Mouse (Mus musculus) CH12.LX (cell line): ENCODE measurements around the gene Gpsm1. TPM values are rescaled to one million over a fixed set of nuclear protein-coding genes. Genes with fewer than 3 reads are reported as not detected.

Experiments
- DNase-seq: peaks from one replicate; pipeline ENCODE4 v3.0.0-alpha.2; 2013; ENCODE audit errors: extremely low read depth
- H3K27ac ChIP-seq: 2 replicates; pipeline ENCODE4 v1.5.1; 2012; ENCODE audit warnings: low read depth, mild to moderate bottlenecking, control low read depth, moderate library complexity; ENCODE audit not compliant: insufficient read depth
- H3K27me3 ChIP-seq: replicated peaks from 2 replicates; pipeline ENCODE3; 2012; ENCODE audit warnings: inconsistent platforms
- H3K36me3 ChIP-seq, 2 experiments: replicated peaks in 1 of 2; 2 replicates each; pipeline versions ENCODE3 to v1.6.1; 2012; ENCODE audit warnings: inconsistent platforms in 1 of 2, low read length in 1 of 2, mild to moderate bottlenecking in 1 of 2, mixed read lengths in 1 of 2, moderate library complexity in 1 of 2; ENCODE audit not compliant: control insufficient read depth in 1 of 2, insufficient read depth in 1 of 2
- H3K4me1 ChIP-seq, 2 experiments: 2 replicates each; pipeline ENCODE4 v1.6.1; 2012; ENCODE audit warnings: inconsistent platforms in 1 of 2, moderate library complexity in 1 of 2; ENCODE audit not compliant: insufficient read depth in 2 of 2, control insufficient read depth in 1 of 2
- H3K4me2 ChIP-seq: 2 replicates; pipeline ENCODE4 v1.6.1; 2012; ENCODE audit warnings: low read depth, mild to moderate bottlenecking, control low read depth; ENCODE audit not compliant: poor library complexity, insufficient read depth, severe bottlenecking
- H3K4me3 ChIP-seq, 3 experiments: fragments of 150-350 bp in 1 of 3; sonication (generic) in 1 of 3; replicated peaks in 1 of 3; 2 replicates each; pipeline versions ENCODE3 to v1.5.1; 2011 to 2012; ENCODE audit warnings: low read depth in 2 of 3, low read length in 2 of 3, mild to moderate bottlenecking in 2 of 3, moderate library complexity in 2 of 3, control low read depth in 1 of 3, improper control_type of control experiment in 1 of 3, inconsistent platforms in 1 of 3, mixed read lengths in 1 of 3; ENCODE audit not compliant: poor library complexity in 1 of 3
- H3K79me2 ChIP-seq: replicated peaks from 2 replicates; pipeline ENCODE4 v1.6.1; 2012; ENCODE audit warnings: mild to moderate bottlenecking, moderate library complexity; ENCODE audit not compliant: control insufficient read depth, poor library complexity, insufficient read depth, severe bottlenecking; ENCODE audit errors: extremely low read depth
- H3K9ac ChIP-seq: 2 replicates; pipeline ENCODE4 v1.6.1; 2012; ENCODE audit warnings: low read depth, mild to moderate bottlenecking, control low read depth, moderate library complexity; ENCODE audit not compliant: insufficient read depth
- H3K9me3 ChIP-seq: replicated peaks from 2 replicates; pipeline ENCODE3; 2012; ENCODE audit warnings: low read length, inconsistent platforms, mixed read lengths
- BHLHE40 ChIP-seq: IDR thresholded peaks from 2 replicates; pipeline ENCODE4 v1.6.1; 2011; ENCODE audit warnings: mild to moderate bottlenecking, low read depth, low read length, improper control_type of control experiment
- CHD2 ChIP-seq: IDR thresholded peaks from 2 replicates; pipeline ENCODE4 v1.6.1; 2011; ENCODE audit warnings: low read length, improper control_type of control experiment
- CTCF ChIP-seq, 2 experiments: IDR thresholded peaks in 1 of 2; conservative IDR thresholded peaks in 1 of 2; 2 replicates each; pipeline ENCODE4 v1.5.1; 2011 to 2012; ENCODE audit warnings: low read depth in 2 of 2, low read length in 2 of 2, improper control_type of control experiment in 1 of 2, inconsistent platforms in 1 of 2, mild to moderate bottlenecking in 1 of 2, moderate library complexity in 1 of 2
- E2F4 ChIP-seq: IDR thresholded peaks from 2 replicates; pipeline ENCODE4 v1.6.1; 2011; ENCODE audit warnings: low read depth, low read length, improper control_type of control experiment; ENCODE audit not compliant: insufficient replicate concordance
- ETS1 ChIP-seq: conservative IDR thresholded peaks from 2 replicates; pipeline ENCODE4 v1.6.1; 2012; ENCODE audit warnings: low read depth, mild to moderate bottlenecking, inconsistent platforms, low read length, improper control_type of control experiment, moderate library complexity
- HCFC1 ChIP-seq: IDR thresholded peaks from 2 replicates; pipeline ENCODE4 v1.6.1; 2012; ENCODE audit warnings: low read depth, mild to moderate bottlenecking, inconsistent platforms, low read length, improper control_type of control experiment
- MEF2A ChIP-seq: IDR thresholded peaks from 2 replicates; pipeline ENCODE4 v1.6.1; 2014; ENCODE audit warnings: low read depth, mild to moderate bottlenecking, inconsistent platforms, low read length, improper control_type of control experiment, borderline replicate concordance
- MYC ChIP-seq: IDR thresholded peaks from 2 replicates; pipeline ENCODE4 v1.6.1; 2011; ENCODE audit warnings: low read depth, mild to moderate bottlenecking, improper control_type of control experiment, low read length
- NELFE ChIP-seq: IDR thresholded peaks from 2 replicates; pipeline ENCODE4 v1.6.1; 2011; ENCODE audit warnings: low read depth, low read length, improper control_type of control experiment
- RAD21 ChIP-seq: IDR thresholded peaks from 2 replicates; pipeline ENCODE4 v1.6.1; 2011; ENCODE audit warnings: low read depth, mild to moderate bottlenecking, low read length, improper control_type of control experiment, moderate library complexity
- SIN3A ChIP-seq: IDR thresholded peaks from 2 replicates; pipeline ENCODE4 v1.6.1; 2012; ENCODE audit warnings: low read length, improper control_type of control experiment, inconsistent platforms
- TCF12 ChIP-seq: IDR thresholded peaks from 2 replicates; pipeline ENCODE4 v1.6.1; 2014; ENCODE audit warnings: low read depth, mild to moderate bottlenecking, inconsistent platforms, low read length, improper control_type of control experiment
- UBTF ChIP-seq: IDR thresholded peaks from 2 replicates; pipeline ENCODE4 v1.6.1; 2012; ENCODE audit warnings: low read depth, mild to moderate bottlenecking, inconsistent platforms, low read length, improper control_type of control experiment, moderate library complexity
- USF1 ChIP-seq: IDR thresholded peaks from 2 replicates; pipeline ENCODE4 v1.6.1; 2014; ENCODE audit warnings: low read depth, mild to moderate bottlenecking, inconsistent platforms, low read length, improper control_type of control experiment
- USF2 ChIP-seq: conservative IDR thresholded peaks from 2 replicates; pipeline ENCODE4 v1.6.1; 2011; ENCODE audit warnings: low read depth, low read length, improper control_type of control experiment
- ZNF384 ChIP-seq: IDR thresholded peaks from 2 replicates; pipeline ENCODE4 v1.6.1; 2012; ENCODE audit warnings: low read depth, low read length, improper control_type of control experiment, inconsistent platforms
- dilution Hi-C: fragments of 300-500 bp; cut with MboI; formaldehyde crosslinking; loops from 2 replicates; pipeline ENCODE4 v1.14.3; 2020; ENCODE audit warnings: low sequenced_read_pairs; ENCODE audit not compliant: extremely low pct_unique_long_range_greater_than_20kb, extremely low pct_ligation_motif_present
- in situ Hi-C: fragments of 300-500 bp; cut with MboI; formaldehyde crosslinking; loops from 3 replicates; pipeline ENCODE4 v1.14.3; 2019; ENCODE audit warnings: low sequenced_read_pairs, low pct_ligation_motif_present, low pct_unique_long_range_greater_than_20kb, mixed read lengths
- polyA plus RNA-seq: library from polyadenylated mRNA; unstranded; fragments of >175 nt; gene quantifications from 2 replicates; pipeline ENCODE4 v1.2.1, GENCODE M21; 2012; ENCODE audit warnings: low read depth; ENCODE audit not compliant: insufficient read length
- total RNA-seq, 2 experiments: library from RNA; depleted of rRNA; stranded (reverse); fragments of 300-350 nt in 1 of 2; fragments of >200 nt in 1 of 2; gene quantifications; 2 replicates each; pipeline ENCODE4 v1.2.3; 2012 to 2014

Gpsm1 gene
- total and polyA plus RNA-seq, 3 experiments: 3.2 to 8.1 (median 3.6) TPM

- Histone ChIP-seq H3K4me1 (peaks cover 10 to 19% of the 10 kb centered on the region in 2 experiments), H3K4me3 (no peak overlapping the region), H3K4me2 (no peak overlapping the region), H3K27me3 (no peaks in the 10 kb centered on the region), H3K9me3 (no peaks in the 10 kb centered on the region)
- dilution Hi-C loops: no loop called here
- TF ChIP-seq ZNF384 (no peak), SIN3A (no peak), BHLHE40 (no peak), UBTF (no peak), CHD2 (no peak)
- TF ChIP-seq, all 38 proteins: peak for 0
- no peak overlapping the region for H3K27ac ChIP-seq
- H3K79me2 ChIP-seq: no peaks in the 10 kb centered on the region
- H3K36me3 ChIP-seq: peaks cover 9 to 43% of the 10 kb centered on the region in 2 experiments
- in situ Hi-C loops: loop anchor here (5.0 kb wide), 1 partner anchor 53 kb away; the partner anchor contains the start of gene Inpp5e
- no peak for DNase-seq
- no peak overlapping the region for H3K9ac ChIP-seq
These were observed 39.1 kb downstream of the Gpsm1 start for GRCm38 (mm10) chr2:26354401-26354800.

DNA sequence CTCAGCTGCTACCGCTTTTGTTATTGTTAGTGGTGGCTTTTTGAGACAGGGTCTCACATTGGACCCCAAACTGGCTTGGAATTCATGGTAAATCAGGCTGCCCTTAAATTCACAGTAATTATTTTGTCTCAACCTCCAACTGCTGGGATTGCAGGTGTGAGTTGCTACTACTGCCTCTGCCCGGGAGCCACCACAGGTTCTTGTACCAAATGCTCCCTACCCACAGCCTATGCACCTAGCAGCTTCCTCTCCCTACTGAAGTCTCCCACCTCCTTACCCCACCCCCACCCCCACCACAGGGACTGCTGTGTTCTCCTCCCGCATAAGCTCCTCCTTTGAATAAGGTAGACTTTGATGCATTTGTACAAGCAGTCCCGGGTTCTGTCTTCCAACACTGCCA lies 40.9 kb downstream of the Gpsm1 start:
- no peaks in the 10 kb centered on the region for H3K79me2 ChIP-seq
- no peak overlapping the region for H3K27ac ChIP-seq
- H3K4me3 ChIP-seq: no peak overlapping the region
- H3K9ac ChIP-seq: no peak overlapping the region
- dilution Hi-C loops: no loop called here
- H3K9me3 ChIP-seq: no peaks in the 10 kb centered on the region
- DNase-seq: no peak
- no peaks in the 10 kb centered on the region for H3K27me3 ChIP-seq
- H3K4me1 ChIP-seq: peaks cover 4 to 7% of the 10 kb centered on the region in 2 experiments
- in situ Hi-C loops: no loop called here
- peaks cover 0 to 46% of the 10 kb centered on the region in 2 experiments for H3K36me3 ChIP-seq
- no peak for TF ChIP-seq E2F4
- TF ChIP-seq NELFE: no peak
- no peak for TF ChIP-seq USF1
- TF ChIP-seq RAD21: no peak
- TF ChIP-seq USF2: no peak
- TF ChIP-seq HCFC1: no peak
- no peak for TF ChIP-seq TCF12
- no peak for TF ChIP-seq SIN3A
- no peak for TF ChIP-seq MYC
- TF ChIP-seq MEF2A: no peak
- TF ChIP-seq CHD2: no peak
- TF ChIP-seq ETS1: no peak
- TF ChIP-seq CTCF (conservative IDR thresholded peaks at IDR 0.05 in 1 of 2, IDR thresholded peaks at IDR 0.05 in 1 of 2; ENCODE audit: low read depth in 2 of 2, low read length in 2 of 2): no peak
- TF ChIP-seq, all 38 proteins: peak for 0
- H3K4me2 ChIP-seq: no peak overlapping the region
